Mouse (Mus musculus): ENCODE results near the gene Olfr957. TPM values are rescaled to one million over a fixed set of nuclear protein-coding genes. Genes with fewer than 3 reads are reported as not detected.

Olfr957 gene
- not detected in 2 replicates for polyA plus RNA-seq (2015; fragmentation: Nextera tagmentation; extraction: Ambion mirVana)

DNA sequence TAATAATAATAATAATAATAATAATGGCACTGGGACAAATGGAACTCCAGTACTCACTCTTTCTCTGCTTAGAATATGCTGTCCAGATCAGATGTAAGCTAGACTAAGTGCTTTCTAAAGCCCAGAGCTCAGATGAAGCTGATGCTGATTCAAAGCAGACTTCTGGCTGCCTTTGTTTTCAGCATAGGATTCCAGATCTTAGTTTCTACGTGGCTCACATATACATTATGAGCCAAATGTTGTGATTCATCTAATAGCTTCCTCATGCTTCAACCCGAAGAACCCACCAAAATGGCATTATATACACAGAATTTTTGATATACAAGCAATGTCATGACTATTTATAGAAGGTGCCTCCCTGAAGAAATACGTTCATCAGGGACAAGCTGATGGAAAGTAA, at the start of gene Olfr957:
Olfr957 (minus strand) TSS at position 279 of the 400 bp plus-strand sequence.
- Histone ChIP-seq H3K4me1 (replicated peaks) (no peaks in the 10 kb centered on the region), H3K9me3 (no peaks in the 10 kb centered on the region), H3K4me3 (no peak within 1 kb of the TSS), H3K36me3 (no peaks in the 10 kb centered on the region), H3K27me3 (no peaks in the 10 kb centered on the region), H3K4me2 (no peak within 1 kb of the TSS), H3K9ac (no peak within 1 kb of the TSS), H3K27ac (replicated peaks) (no peak within 1 kb of the TSS)
- no peak for ATAC-seq (ENCODE audit: low FRiP score, low read depth)
- WGBS = 76% methylated on average over 3 of the region's 3 CpGs

DNA sequence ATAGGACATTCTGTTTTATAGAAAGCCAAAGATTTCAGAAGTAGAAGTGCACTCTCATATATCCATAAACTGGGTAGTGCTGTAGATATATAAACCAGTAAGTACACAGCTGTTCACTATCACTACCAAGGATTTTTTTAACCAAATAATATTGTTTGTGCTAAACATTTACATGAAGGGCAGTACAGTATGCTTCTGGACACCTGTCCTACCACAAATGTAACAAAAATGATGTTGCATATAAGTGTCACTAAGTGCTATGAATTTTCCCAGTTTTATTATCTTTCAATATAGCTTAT, 42.7 kb upstream of the Olfr957 start:
- no peaks in the 10 kb centered on the region for H3K27me3 ChIP-seq
- no peak overlapping the region for H3K4me3 ChIP-seq
- H3K36me3 ChIP-seq = no peaks in the 10 kb centered on the region
- H3K9ac ChIP-seq = no peak overlapping the region
- H3K4me1 ChIP-seq (replicated peaks) = peaks cover 14% of the 10 kb centered on the region
- no peak overlapping the region for H3K4me2 ChIP-seq
- H3K27ac ChIP-seq (replicated peaks) = peak overlapping the region; percentile 85
- peak; percentile 44; the same call in 1 of the 2 replicates for ATAC-seq (ENCODE audit: low FRiP score, low read depth)
- no peaks in the 10 kb centered on the region for H3K9me3 ChIP-seq

GRCm38 (mm10) chr9:39557529-39558348, 42.1 kb upstream of the Olfr957 start:
- H3K9ac ChIP-seq = no peak overlapping the region
- peak overlapping the region; percentile 24; the same call in 1 of the 2 replicates for H3K4me2 ChIP-seq
- H3K27me3 ChIP-seq = no peaks in the 10 kb centered on the region
- peaks cover 14% of the 10 kb centered on the region for H3K4me1 ChIP-seq (replicated peaks)
- no peak overlapping the region for H3K4me3 ChIP-seq
- peak; percentile 93 for ATAC-seq (ENCODE audit: low FRiP score, low read depth)
- no peaks in the 10 kb centered on the region for H3K36me3 ChIP-seq
- H3K27ac ChIP-seq (replicated peaks) = peak overlapping the region; percentile 85
- 19% methylated on average over 3 of the region's 3 CpGs for WGBS
- no peaks in the 10 kb centered on the region for H3K9me3 ChIP-seq

DNA sequence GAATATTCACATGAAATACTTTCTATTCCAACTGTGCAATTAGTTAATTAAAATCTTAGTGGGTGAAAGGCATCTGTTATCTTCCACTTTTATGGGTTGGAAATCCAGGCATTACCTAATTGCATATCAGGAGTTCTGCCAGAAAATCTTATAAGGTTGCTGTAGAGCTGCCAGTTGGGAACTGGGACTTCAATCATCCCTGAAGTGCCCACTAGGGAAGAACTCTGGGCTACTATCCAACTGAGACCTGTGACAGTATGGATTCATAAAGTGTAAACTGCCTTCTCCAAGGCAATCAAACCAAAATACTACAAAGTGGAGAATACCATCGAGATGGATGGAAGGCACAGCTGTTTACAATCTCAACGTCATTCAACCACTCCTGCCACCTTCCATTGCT, 38.3 kb upstream of the Olfr957 start, which contains the start of gene Olfr958:
Olfr958 (minus strand) TSS at position 109 of the 400 bp plus-strand sequence.
- H3K27me3 ChIP-seq = no peaks in the 10 kb centered on the region
- H3K36me3 ChIP-seq = no peaks in the 10 kb centered on the region
- no peak for ATAC-seq (ENCODE audit: low FRiP score, low read depth)
- H3K9ac ChIP-seq = no peak within 1 kb of the TSS
- H3K4me1 ChIP-seq (replicated peaks) = peaks cover 14% of the 10 kb centered on the region
- H3K9me3 ChIP-seq = no peaks in the 10 kb centered on the region
- no peak within 1 kb of the TSS for H3K27ac ChIP-seq (replicated peaks)
- H3K4me2 ChIP-seq = no peak within 1 kb of the TSS
- no peak within 1 kb of the TSS for H3K4me3 ChIP-seq
- 44% methylated on average over 2 of the region's 2 CpGs for WGBS

- ATAC-seq (ENCODE audit: low FRiP score, low read depth) = no peak
- Histone ChIP-seq H3K27ac (replicated peaks) (no peak overlapping the region), H3K36me3 (no peaks in the 10 kb centered on the region), H3K9me3 (no peaks in the 10 kb centered on the region), H3K4me1 (replicated peaks) (no peaks in the 10 kb centered on the region), H3K9ac (no peak overlapping the region), H3K27me3 (no peaks in the 10 kb centered on the region), H3K4me2 (no peak overlapping the region), H3K4me3 (no peak overlapping the region)
- WGBS = 72% methylated on average over 5 of the region's 5 CpGs
Measured at GRCm38 (mm10) chr9:39550806-39551205, 35.2 kb upstream of the Olfr957 start.

DNA sequence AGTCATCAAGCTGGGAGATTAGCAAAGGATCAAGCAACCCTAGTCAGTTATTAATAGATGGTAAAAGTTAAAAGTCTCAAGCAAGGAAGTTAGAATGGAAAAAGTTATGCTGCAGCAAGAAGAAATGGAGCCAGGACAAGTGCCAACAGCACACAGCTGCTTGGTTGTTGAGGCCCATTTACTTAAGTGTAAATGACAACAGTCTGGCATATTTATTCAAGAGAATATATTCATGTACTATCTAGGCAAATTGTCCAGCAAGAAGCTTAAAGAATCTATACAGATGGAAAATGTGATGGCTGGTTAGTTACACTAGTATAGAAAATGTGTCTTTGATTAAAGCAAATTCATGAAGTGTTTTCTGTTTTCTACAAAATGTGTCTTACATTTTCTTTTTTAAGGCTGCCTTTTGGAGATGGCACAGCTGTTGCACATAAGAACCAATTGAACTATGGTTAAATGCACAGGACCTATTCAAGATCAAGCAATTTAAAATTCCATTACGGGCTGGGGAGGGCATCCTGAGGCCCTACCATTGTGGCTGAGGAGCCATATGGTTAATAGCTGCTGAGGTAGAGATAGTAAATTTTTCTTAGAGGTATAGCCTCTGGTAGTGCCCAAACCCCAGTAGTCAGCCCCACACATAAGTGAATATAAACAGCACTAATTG, 8.1 kb upstream of the Olfr957 start:
- no peaks in the 10 kb centered on the region for H3K36me3 ChIP-seq
- 70% methylated on average over 1 of the region's 1 CpGs for WGBS
- H3K4me3 ChIP-seq = no peak overlapping the region
- H3K4me2 ChIP-seq = no peak overlapping the region
- no peak overlapping the region for H3K27ac ChIP-seq (replicated peaks)
- no peaks in the 10 kb centered on the region for H3K27me3 ChIP-seq
- no peaks in the 10 kb centered on the region for H3K4me1 ChIP-seq (replicated peaks)
- no peaks in the 10 kb centered on the region for H3K9me3 ChIP-seq
- ATAC-seq (ENCODE audit: low FRiP score, low read depth) = no peak
- H3K9ac ChIP-seq = no peak overlapping the region

DNA sequence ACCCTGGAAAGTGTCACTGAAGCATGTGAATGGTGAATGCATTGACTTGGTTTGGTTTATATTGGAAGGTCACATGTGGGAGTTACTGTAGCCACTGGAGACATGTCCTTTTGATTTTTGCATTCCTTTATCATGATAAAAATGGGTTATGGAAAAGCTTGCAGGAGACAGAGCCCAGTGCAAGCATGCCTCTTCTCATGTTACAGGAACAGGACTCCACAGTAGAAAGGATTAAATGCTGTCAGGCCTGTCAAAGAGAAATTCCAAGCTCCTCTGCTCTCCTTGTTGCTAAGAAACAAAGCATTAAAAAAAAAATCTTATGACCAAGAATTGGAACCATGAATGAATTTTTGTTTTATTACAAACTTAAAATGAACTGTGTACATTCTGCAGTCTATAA, 3.0 kb upstream of the Olfr957 start:
- no peak for ATAC-seq (ENCODE audit: low FRiP score, low read depth)
- Histone ChIP-seq H3K36me3 (no peaks in the 10 kb centered on the region), H3K4me1 (replicated peaks) (no peaks in the 10 kb centered on the region), H3K27ac (replicated peaks) (no peak overlapping the region), H3K4me2 (no peak overlapping the region), H3K9me3 (no peaks in the 10 kb centered on the region), H3K27me3 (no peaks in the 10 kb centered on the region), H3K4me3 (no peak overlapping the region), H3K9ac (no peak overlapping the region)

DNA sequence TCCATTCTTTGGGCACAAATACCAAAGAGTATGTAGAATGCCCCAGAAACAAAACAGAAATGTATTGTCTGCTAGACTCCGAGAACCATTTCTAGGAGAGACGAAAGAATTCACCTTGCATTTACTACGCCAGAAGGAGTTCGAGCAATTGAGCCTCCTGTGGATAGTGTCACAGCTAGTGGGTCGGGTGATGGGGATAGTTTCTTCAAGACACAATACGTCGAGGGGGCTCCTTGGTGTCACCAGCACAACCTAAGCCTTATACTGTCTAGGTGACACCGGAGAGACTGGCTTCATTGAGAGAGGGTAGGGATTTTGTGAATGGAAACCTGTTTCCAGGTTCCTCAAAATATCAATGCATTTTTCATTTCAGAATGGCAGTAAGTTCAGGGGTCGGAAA, 6.2 kb downstream of the Olfr957 start:
- ATAC-seq (ENCODE audit: low FRiP score, low read depth) = no peak
- no peaks in the 10 kb centered on the region for H3K36me3 ChIP-seq
- H3K9me3 ChIP-seq = no peaks in the 10 kb centered on the region
- 81% methylated on average over 9 of the region's 9 CpGs for WGBS
- H3K4me1 ChIP-seq (replicated peaks) = no peaks in the 10 kb centered on the region
- no peak overlapping the region for H3K9ac ChIP-seq
- H3K27me3 ChIP-seq = no peaks in the 10 kb centered on the region
- no peak overlapping the region for H3K4me2 ChIP-seq
- no peak overlapping the region for H3K27ac ChIP-seq (replicated peaks)
- H3K4me3 ChIP-seq = no peak overlapping the region

DNA sequence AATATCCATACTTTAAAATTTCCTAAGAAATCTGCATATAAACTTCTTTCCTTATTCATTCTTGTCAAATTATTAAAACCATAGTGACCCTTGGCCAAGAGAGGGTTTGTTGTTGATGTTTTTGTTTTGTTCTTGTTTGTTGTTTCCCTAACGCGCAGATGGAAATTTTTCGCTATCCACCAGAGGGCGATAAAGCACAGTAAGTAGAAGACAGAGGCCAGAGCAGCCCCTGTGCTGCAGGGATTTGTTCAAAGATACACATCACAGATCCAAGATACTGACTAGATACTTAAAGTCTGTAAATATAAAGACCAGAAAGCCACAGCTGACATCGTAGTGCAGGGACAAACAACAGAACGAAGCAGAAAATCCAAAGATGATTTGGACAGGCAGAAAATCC, 6.6 kb downstream of the Olfr957 start:
- Histone ChIP-seq H3K27ac (replicated peaks) (no peak overlapping the region), H3K9me3 (no peaks in the 10 kb centered on the region), H3K9ac (no peak overlapping the region), H3K4me1 (replicated peaks) (no peaks in the 10 kb centered on the region), H3K4me3 (no peak overlapping the region), H3K36me3 (no peaks in the 10 kb centered on the region), H3K4me2 (no peak overlapping the region), H3K27me3 (no peaks in the 10 kb centered on the region)
- 10% methylated on average over 6 of the region's 6 CpGs for WGBS
- peak; percentile 78; the same call in 1 of the 2 replicates for ATAC-seq (ENCODE audit: low FRiP score, low read depth)

GRCm38 (mm10) chr9:39493895-39494294, 21.7 kb downstream of the Olfr957 start, which contains the start of gene Olfr44:
Gene Olfr44, minus strand, starts transcription at chr9:39493995.
- Histone ChIP-seq H3K27ac (replicated peaks) (no peak within 1 kb of the TSS), H3K4me1 (replicated peaks) (no peaks in the 10 kb centered on the region), H3K27me3 (no peaks in the 10 kb centered on the region), H3K4me3 (no peak within 1 kb of the TSS), H3K4me2 (no peak within 1 kb of the TSS), H3K36me3 (no peaks in the 10 kb centered on the region), H3K9ac (no peak within 1 kb of the TSS), H3K9me3 (no peaks in the 10 kb centered on the region)
- no peak for ATAC-seq (ENCODE audit: low FRiP score, low read depth)
- 96% methylated on average over 2 of the region's 2 CpGs for WGBS

DNA sequence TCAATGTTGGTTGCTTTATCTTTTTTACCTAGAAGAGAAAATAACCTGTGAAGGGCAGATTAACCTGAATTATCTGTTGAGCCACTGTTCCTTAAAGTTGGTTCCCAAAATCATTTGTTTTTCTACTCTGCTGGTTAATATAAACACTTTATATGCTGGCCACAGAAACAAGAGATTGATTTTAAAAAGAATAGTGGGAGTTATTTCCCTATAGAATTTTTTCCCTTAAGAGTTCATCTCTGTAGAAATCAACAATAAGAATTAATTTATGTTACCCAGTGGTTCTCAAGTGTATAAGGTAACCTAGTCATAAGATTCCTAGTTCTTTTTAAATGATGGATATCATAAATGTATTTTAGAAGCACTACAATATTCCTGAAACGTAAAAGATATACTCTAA, 43.8 kb downstream of the Olfr957 start, which contains the start of gene Olfr955:
Olfr955 (minus strand) TSS at position 101 of the 400 bp plus-strand sequence.
- no peaks in the 10 kb centered on the region for H3K4me1 ChIP-seq (replicated peaks)
- WGBS = 52% methylated on average over 1 of the region's 1 CpGs

More for the DNA sequence above, 43.8 kb downstream of the Olfr957 start, which contains the start of gene Olfr955:
- Histone ChIP-seq H3K4me3 (no peak within 1 kb of the TSS), H3K27ac (replicated peaks) (no peak within 1 kb of the TSS), H3K36me3 (no peaks in the 10 kb centered on the region), H3K27me3 (no peaks in the 10 kb centered on the region), H3K9ac (no peak within 1 kb of the TSS), H3K9me3 (no peaks in the 10 kb centered on the region), H3K4me2 (no peak within 1 kb of the TSS)
- no peak for ATAC-seq (ENCODE audit: low FRiP score, low read depth)

All from hindbrain, embryonic 15.5 days (tissue).